Mouse (Mus musculus) granulocyte monocyte progenitor cell, adult 5-6 weeks (primary cell): Measurements from ENCODE around the gene Tagln2. TPM values are rescaled to one million over a fixed set of nuclear protein-coding genes. Genes with fewer than 3 reads are reported as not detected.

Experiments
- ATAC-seq: replicated peaks from 2 replicates; pipeline ENCODE4 v1.8.0; 2016; ENCODE audit warnings: mild to moderate bottlenecking, moderate TSS enrichment, inconsistent platforms; ENCODE audit not compliant: poor library complexity, severe bottlenecking
- total RNA-seq, 2 experiments: library from RNA; stranded (forward) in 1 of 2; stranded (reverse) in 1 of 2; fragments of 200-712, 200-1000 nt in 1 of 2; fragments of >200 nt in 1 of 2; fragmentation: Nextera tagmentation in 1 of 2; gene quantifications; 2 replicates each; pipeline ENCODE4 v1.2.3; 2014 to 2017

Tagln2 gene
- total RNA-seq, 2 experiments from 2014 or later = 350 to 731 TPM

GRCm38 (mm10) chr1:172501371-172502144 is 1.7 kb downstream of the Tagln2 start:
- peak; percentile 43 for ATAC-seq

- peak; percentile 8 for ATAC-seq
Measured at GRCm38 (mm10) chr1:172502145-172503110, 2.6 kb downstream of the Tagln2 start.

GRCm38 (mm10) chr1:172503111-172503997 is 3.5 kb downstream of the Tagln2 start:
- ATAC-seq = no peak

- ATAC-seq = no peak
Measured at GRCm38 (mm10) chr1:172504756-172505155, 4.9 kb downstream of the Tagln2 start.

GRCm38 (mm10) chr1:172507001-172507400 is 7.2 kb downstream of the Tagln2 start:
- no peak for ATAC-seq

GRCm38 (mm10) chr1:172507701-172508100 is 7.9 kb downstream of the Tagln2 start:
- no peak for ATAC-seq

- ATAC-seq = no peak
Measured at GRCm38 (mm10) chr1:172508172-172508571, 8.3 kb downstream of the Tagln2 start.

- no peak for ATAC-seq
Measured at GRCm38 (mm10) chr1:172509235-172509634, 9.4 kb downstream of the Tagln2 start.

GRCm38 (mm10) chr1:172509983-172510382 is 10.1 kb downstream of the Tagln2 start:
- ATAC-seq = no peak

- ATAC-seq = no peak
Measured at GRCm38 (mm10) chr1:172510421-172510972, 10.7 kb downstream of the Tagln2 start.

GRCm38 (mm10) chr1:172512962-172513361 is 13.1 kb downstream of the Tagln2 start:
- ATAC-seq = peak; percentile 69

- ATAC-seq = peak; percentile 76
Measured at GRCm38 (mm10) chr1:172513525-172514212, 13.8 kb downstream of the Tagln2 start.

- ATAC-seq = no peak
Measured at GRCm38 (mm10) chr1:172514213-172514529, 14.3 kb downstream of the Tagln2 start.

- no peak for ATAC-seq
Measured at GRCm38 (mm10) chr1:172514551-172515268, 14.9 kb downstream of the Tagln2 start.

- ATAC-seq = peak; percentile 7; the same call in 1 of the 2 replicates
Measured at GRCm38 (mm10) chr1:172515396-172515795, 15.5 kb downstream of the Tagln2 start.

- no peak for ATAC-seq
Measured at GRCm38 (mm10) chr1:172518013-172518412, 18.2 kb downstream of the Tagln2 start.

- no peak for ATAC-seq
Measured at GRCm38 (mm10) chr1:172519644-172520043, 19.8 kb downstream of the Tagln2 start.

GRCm38 (mm10) chr1:172520576-172521440 is 21.0 kb downstream of the Tagln2 start, which contains the start of gene Cfap45:
TSS of gene Cfap45 (plus strand) at chr1:172520801.
- ATAC-seq = peak; percentile 55
